Mouse (Mus musculus) megakaryocyte, embryonic 14.5 days (primary cell): ENCODE results near the gene Usp54.

Source experiments
- FLI1 ChIP-seq: IDR thresholded peaks from 2 replicates; pipeline ENCODE4 v1.6.1; 2012; ENCODE audit warnings: low read length, inconsistent platforms, mixed read lengths
- GATA1 ChIP-seq: IDR thresholded peaks from 3 replicates; pipeline ENCODE4 v1.6.1; 2012; ENCODE audit warnings: mixed read lengths, low read length, inconsistent platforms, borderline replicate concordance

GRCm38 (mm10) chr14:20550136-20550535 lies 90.7 kb downstream of the Usp54 start:
- TF ChIP-seq GATA1 (no peak), FLI1 (no peak)
